Mouse (Mus musculus): ENCODE results near the gene Calcrl.
"Not testable (repeated sequence)": the region's sequence is repeated elsewhere in the genome, so short reads cannot be mapped to it uniquely, and the experiment has no call there.

Gene Calcrl

DNA sequence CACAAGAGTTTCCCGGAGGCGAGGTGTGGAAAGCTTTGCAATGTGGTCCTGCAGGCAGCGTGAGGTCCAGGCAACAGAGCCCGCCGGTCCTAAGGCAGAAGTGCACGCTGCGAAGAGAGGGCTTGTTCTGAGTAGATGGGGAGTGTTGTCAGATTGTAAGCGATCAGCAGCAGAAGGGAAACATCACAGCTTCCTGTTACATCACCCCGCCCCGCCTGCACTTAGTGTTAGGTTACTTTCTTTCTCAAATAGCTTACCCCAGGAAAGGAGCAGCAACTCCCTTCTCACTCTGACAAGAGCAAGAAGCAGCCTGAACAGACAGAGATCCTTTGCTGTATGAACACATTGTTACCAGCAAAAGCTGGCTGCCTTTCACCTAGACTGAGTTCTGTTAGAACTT, at the start of gene Calcrl:
Gene Calcrl (minus strand): TSS at position 274 of the 400 bp plus-strand sequence.
- peak; percentile 46 to 49 for DNase-seq

DNA sequence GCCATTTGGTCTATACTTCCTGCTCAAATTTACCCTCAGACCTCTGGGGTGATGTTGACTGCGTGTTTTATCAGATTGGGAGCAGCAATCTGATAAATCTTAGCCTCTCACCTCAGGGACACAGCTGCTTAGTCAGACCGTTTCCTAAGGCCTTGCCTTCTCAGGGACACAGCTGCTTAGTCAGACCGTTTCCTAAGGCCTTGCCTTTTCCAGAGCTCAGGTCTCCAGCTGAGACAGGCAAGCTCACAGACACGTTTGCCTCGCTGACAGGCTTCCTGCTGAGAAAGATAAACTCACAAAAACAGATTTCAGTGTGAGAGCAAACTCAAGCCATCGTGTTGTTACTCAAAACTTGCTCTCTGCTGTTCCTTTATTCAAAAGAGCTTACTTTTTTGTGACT, 49.4 kb upstream of the Calcrl start:
- DNase-seq: no peak

DNA sequence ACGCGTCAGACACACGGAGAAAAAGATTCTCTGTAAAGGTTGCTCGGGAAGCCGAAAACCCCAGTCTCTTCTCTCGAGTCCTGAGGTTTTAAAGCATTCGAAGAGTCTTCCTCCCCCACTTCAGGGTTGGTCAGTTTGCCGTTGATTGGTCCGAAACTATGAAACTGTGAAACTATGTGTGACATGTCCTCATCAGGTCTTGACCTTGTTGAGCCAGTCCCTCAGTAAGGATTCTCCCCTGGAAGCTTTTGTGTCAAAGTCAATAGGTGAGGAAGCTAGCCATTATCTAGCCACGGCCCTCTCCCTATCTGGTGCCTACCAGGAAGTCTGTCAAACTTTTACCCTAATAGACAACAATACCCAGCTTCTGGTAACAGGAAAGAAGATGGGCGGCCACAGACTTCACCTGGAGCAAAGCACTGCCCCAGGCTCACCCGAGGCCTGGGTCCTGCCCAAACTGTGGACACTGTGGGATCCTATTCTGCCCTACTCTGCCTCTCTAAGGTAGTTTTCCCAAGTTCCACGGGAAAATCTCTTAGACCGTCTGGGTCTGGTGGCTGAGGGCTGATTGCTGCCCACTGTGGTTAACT, 48.8 kb upstream of the Calcrl start:
- DNase-seq: no peak

DNA sequence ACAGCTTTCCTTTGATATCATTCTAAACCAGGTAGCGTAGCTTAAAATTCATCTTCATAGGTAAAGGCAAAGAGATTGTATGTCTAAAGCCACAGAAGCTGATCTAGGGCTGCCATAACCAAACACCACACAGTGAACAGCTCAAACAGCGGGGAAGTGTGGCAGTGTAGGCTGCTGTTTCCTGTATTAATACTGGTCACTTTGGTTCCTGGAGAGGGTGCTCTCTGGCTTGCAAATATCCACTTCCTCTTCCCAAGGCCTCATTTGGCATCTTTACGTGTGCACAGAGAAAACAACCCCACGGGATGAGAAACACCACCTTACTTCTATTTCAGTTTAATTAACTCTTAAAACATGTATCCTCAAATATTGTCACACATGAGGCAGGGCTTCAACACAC, 42.2 kb upstream of the Calcrl start:
- no peak for DNase-seq

DNA sequence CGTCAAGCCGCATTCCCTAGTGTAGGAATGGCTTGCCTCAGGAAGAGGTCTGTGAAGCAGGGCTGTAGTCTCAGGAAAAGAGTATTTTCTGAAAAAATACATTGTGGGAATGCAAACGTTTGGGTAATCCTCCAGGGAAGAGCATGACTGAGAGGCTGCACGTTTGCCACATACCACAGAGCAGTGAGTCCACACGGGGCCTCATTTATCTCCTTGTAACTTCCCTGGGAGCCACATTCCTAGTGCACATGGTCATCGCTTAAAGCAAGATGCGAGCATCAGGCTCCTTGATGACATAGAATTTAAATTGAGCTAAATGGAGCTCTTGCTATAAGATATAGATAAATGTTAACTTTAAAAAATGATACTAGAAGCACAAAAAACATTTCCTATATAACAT, 39.7 kb upstream of the Calcrl start:
- no peak for DNase-seq

DNA sequence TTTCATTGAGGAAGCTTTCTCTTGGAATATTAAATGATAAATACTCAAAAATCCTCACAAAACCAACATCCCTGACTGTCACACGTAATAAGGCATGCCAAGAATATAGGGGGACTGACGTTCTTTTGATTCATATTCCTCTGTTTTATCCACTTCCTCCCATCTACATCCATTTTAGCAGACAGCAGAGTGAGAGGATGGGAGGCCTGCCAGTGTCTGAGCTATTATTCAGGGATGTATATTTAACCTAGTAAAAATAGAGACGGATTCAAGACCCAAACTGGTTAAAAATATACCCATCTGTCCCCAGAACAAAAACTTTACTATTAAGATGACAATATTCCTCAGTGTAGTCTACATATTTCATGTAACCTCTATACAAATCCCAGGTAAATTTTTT, 37.2 kb upstream of the Calcrl start:
- no peak for DNase-seq

DNA sequence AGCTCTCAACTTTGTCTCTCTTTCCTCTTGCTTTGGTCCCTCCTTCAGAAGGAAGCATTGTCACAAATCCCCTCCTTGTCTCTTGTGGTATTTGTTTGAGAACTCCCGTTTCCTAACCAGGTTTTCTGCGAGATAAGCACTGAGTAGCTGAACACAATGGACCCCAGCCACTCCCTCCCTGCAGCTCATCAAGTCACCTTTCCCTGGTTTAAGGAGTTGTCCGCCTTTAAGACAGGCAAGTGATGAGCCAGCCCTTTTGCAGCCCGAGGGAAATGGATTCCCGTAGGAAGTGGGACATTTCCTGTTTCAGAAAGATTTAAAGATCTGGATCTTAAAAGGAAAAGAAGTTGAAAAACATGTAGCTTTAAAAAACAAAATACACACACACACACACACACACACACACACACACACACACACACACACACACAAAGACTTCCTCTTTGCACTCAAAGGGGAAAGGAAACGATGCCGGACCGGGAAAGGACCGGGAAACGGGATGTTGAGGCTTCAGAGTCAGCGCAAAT, 34.5 kb upstream of the Calcrl start:
- no peak for DNase-seq

DNA sequence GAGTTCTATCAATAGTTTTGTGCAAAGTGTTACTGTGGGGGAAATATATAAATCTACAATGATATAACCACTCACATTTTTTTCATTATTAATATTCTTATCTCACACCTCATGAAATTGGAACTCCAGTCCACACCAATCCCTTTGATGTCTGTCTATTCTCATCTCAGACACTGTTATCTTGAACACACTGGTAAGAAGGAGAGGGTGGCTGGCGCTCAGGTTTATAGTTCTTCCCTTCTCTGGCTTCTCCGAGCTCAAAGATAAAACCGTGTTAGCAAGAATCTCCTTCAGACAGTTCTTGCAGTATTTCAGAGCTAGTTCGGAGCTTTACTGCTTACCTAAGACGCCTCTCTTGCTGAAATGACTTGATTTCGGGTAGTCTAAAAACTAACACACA, 32.0 kb upstream of the Calcrl start:
- no peak for DNase-seq

DNA sequence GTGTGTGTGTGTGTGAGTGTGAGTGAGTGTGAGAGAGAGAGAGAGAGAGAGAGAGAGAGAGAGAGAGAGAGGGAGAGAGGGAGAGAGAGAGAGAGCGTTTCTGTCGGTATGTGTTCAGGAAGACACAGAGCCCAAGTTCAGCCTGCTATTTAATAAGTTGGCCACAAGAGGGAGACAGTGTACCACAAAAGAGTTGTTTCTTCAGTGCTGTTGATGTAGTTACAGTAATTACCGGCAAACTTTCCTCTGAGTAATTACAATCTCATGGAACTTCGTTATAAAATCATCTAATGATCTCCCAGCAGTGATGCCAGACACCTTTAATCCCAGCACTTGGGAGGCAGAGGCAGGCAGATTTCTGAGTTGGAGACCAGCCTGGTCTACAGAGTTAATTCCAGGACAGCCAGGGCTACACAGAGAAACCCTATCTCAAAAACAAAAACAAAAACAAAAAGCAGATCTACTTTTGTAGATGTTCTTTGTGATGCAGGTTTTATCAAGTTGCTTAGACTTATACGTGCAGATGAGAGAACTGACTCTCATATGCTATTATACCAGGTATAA, 30.1 kb upstream of the Calcrl start:
- DNase-seq: peak; percentile 59 to 78

DNA sequence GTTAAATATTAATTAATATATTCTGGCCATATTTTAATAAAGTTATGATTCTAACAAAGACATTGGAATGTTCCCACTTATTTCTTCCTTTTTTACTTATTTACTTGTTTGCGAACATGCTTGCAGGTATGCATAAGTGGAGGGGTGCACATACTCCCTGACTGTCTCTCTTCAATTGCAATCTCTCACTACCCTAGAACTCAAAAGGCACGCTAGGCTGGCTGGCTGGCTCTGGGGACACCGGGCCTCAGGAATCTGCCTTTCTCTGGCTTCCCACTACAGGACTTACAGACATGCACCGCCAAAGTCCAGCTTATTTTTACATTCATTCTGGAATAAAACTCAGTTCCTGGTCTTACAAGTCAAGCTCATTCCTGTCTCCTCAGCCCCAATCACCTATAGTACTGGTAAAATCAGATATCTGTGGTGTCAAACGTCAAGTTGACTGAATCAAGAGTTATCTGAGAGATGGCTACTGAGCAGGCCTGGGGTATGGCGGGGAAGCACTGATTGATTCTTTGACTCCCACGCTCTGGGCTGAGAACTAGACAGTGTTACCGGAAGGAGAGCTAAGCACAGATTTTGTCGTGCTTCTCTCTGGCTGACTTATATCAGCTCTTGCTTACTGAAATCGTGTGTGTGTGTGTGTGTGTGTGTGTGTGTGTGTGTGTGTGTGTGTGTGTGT, 29.5 kb upstream of the Calcrl start:
- DNase-seq: no peak

DNA sequence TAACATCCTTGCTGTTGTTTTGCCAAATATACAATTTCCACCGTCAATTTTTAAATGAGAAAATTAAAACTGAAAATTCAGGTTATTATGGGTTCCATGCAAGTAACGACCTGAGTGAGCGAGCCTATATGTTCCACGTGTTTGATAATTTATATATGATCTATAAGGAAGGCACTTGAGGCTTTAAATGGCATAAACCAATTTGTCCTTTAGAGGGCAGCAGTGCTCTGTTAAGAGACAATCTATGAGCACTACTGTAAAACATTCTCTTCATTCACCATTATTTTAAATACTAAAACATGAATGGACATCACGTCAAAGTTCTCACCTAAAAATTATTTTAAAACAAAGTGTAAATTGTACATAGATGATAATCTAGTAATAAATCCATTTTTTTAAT, 28.8 kb upstream of the Calcrl start:
- peak; percentile 38 to 66 for DNase-seq

DNA sequence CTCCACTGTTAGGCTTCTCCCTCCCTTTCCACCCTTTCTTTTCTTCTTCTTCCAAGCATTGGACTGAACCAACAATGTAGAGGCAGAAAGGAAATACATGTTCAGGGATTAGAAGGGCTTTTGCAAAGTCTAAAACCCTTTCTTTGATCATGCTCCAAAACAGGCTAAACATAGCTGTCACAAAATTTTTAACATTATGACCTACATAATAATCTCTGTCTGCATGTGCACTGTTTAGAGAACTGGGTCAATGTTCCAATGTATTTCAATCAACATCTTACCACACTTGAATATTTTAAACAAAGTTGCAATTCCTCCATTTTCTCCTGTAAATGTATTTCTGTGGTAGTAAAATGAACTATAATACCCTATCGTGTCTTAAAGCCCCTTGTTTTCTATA, 20.3 kb upstream of the Calcrl start:
- DNase-seq: no peak

DNA sequence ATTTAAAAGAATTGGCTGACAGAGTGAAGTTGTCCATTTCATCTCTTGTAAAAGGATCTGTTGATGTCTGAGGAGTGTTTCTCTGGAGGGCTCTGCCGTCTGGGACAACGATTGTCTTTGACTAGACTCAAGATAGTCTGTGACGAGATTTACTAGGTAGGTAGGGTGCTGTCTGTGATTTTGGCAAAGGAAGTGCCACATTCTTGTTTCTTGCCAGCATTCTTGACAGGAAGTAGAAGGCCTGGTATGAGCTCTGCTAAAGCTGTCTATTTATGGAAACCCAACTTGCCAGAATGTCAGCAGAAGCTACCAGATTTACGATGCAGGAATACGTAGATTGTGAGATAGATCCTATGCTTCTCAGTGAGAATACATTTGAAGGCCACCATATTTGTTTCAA, 16.7 kb upstream of the Calcrl start:
- no peak for DNase-seq

DNA sequence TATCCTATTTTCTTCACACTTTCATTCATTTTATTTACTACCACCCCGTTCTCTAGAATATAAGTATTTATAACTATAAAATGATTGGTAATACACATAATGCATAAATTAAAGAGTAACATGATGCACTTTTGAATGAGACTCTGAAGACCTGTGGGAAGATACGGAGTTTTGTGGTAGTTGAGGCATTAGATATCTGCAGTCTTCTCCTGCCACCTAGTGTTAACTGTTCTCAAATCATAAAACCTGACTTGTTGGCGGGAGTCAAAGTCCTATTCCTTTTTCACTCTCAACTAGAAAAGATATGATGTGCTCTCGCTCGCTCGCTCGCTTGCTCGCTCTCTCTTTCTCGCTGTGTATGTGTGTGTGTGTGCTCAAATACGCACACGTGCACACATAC, 4.5 kb upstream of the Calcrl start:
- peak; percentile 50 to 75 for DNase-seq

DNA sequence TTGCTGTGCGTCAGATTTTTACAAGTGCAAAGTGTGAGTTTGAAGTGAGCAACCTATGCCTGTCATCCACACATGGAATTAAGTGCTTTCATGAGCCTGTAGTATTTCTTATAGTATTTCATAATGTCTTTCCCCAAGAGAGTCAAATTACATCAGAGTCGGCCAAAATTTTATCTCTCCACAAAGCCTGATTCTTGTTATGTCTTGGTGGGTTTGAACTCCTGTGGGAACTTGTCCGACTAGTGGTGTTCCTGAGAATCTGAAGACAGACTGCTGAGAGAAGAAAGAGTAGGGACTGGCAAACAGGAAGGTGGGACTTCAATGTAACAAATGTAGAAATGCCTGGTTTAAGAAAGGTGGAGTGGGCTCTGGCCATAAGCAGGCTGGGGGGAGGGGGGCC, 3.6 kb upstream of the Calcrl start:
- peak in 1 of 2 experiments; percentile 5 for DNase-seq

DNA sequence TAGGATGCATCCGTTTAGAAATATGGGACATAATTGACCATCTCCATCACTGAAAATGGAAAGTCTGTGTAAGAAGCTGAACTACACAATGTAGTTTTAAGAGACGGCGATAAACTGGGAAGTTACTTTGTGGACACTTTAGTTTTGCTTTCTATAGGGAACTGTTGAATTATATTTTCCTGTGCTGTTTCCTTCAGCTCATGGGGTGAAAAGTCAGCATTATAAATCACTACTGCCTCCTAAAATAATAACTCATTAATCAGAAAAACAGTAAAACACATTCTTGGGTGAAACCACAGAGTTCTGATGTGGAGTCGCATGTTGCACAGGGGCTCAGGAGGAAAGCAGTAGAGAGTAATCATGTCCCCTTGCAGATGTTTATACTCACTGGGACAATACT, 1.3 kb upstream of the Calcrl start:
- no peak for DNase-seq

DNA sequence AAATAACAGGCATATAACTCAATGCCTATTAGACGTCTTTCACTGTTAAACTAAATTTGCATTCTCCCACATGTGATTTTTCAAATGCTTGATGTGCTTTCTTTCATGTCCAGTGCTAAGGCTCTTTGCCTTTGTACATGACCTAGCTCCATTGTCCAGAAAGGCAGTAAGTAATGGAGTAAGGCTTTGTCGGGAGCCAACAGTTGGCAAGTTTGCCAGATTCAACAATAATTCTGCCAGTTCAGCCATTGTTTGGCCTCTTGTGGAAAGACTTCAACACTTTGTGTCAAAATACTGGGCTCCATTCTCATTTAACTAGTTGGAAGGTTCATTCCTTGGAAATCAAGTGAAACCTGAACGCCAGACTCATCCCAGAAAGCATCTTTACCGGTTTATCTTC, 8.7 kb downstream of the Calcrl start:
- DNase-seq: peak in 1 of 2 experiments; percentile 5

DNA sequence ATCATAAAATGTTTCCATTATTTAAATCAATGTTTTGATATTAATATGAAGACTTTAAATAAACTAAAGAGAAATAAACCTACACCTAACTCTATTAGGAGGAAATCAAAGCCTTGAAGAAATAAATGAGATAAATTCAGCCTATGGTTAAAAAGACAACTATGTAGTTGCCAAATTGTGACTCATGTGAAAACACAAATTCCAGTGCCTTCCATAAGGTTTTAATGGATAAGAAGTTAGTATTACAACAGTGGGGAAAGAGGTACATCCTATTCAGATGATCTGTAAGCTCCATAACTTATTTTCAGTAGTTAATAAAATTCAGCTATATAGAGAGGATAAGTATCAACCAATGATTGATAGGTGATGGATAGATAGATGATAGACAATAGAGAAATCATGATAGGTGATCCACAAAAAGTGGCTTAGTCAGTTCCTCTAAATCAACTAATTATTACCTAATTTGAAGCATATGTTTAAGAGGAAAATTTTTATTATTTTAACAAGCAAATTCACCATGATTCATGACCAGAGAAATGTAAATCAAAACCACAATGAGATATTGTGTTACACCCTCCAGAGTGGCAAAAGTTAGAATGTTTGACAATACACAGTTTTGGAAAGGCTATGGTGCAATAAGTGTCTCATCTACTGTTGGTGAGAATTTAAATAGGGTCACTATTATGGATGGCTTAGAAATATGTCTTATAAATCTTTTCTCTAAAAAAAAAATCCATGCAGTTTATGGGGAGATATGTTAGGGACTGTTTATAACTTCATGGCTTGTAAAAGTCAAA, 15.2 kb downstream of the Calcrl start:
- DNase-seq: no peak

DNA sequence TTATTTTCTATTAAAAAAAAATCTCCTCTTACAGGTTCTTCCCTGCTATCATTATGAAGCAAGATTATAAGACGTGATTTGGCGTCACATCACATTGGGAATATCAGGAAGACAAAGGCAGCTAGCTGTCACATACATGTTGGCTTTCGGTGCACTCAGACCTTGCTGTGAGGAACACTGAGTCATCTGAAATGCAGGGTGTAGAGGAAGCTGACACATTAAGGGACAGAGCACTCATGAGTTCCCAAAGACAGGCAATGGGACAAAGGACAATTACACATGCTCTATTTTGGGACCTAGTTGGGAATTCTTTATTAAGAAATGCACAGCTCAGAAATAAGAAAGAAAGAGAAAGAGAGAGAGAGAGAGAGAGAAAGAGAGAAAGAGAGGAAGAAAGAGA, 20.4 kb downstream of the Calcrl start:
- DNase-seq: no peak

DNA sequence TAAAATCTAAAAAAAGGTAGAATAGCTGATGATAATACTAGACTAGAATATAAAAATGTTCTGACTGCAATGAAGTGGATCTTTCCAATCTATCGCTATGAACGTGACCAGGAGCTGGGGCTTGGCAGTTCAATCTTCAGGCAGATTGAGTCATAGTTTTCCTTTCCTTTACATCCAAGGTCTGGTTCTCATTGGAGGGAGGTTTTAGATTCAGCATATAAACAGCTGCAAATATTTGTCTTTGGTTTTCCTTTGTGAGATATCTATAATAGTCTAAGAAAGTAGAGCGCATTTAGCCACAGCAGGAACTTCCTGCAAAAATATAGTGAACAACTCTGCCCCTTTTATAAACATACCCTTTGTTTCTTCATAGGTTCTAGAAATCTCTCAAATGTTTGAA, 22.5 kb downstream of the Calcrl start:
- DNase-seq: no peak

DNA sequence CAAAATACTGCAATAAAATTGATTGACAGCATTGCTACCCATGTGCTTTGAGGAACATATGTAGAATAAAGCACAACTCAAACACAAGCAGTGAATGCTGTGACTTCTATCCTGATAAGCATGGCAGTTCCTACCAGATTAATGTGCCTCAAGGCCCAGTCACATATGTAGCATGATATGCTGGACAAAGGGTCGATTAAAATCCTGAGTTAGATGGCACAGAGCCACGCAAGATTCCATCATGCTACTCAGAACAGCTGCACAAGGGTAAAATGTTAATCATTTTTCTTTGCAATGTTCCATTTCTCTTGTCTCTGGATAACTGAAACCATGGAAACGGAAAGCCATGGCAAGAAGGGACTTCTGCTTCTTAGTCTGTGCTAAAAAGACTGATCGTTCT, 28.7 kb downstream of the Calcrl start:
- DNase-seq: no peak

DNA sequence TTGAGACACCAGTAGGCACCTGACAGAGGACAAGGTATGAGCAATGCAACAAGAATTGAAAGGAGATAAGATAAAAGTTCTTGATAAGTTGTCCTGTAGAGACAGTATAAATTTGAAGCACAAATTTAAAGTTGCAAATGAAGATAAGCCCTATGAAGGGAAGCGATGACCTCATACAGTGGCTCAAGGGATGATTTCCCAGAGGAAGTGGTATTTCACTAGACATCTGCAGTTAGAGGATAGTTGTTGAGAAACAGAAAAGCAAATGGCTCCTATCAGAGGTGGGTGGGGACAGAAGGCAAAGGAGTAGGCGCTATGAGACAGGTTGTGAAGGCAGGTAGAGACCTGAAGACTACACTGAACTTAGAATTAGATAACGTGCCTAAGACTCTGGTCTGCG, 32.0 kb downstream of the Calcrl start:
- DNase-seq: no peak

DNA sequence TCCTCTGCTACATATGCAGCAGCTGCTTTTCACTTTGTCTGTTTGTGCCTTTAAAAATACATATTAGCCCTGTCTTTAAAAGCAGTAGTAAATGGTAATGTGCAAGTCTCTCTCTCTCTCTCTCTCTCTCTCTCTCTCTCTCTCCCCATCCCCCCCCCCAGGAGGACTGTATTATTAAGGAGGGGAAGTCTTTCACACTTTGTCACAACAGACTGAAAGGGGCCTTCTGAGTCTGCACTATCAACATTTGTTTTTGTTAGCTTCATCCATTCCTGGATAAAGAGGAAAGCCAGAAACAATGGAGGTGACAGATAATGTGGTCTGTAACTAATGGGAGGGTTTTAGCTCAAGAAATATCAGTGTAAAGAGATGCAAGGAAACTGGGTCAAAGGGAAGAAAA, 36.1 kb downstream of the Calcrl start:
- no peak for DNase-seq

DNA sequence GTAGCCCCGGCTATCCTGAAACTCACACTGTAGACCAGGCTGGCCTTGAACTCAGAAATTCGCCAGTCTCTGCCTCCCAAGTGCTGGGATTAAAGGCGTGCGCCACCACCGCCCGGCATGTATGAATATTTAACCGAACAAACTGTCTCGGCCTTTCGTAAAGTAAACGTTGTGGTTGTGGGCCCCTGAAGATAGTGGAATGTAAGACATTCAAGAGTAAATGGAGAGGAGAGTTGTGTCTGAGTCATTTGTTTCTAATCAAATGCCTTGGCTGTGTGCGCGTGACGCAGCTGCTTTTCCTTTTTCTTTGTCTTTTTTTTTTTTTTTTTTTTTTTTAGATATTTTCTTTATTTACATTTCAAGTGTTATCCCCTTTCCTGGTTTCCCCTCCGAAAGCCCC, 36.7 kb downstream of the Calcrl start:
- not testable (repeated sequence) for DNase-seq

All from cerebellum, postnatal 10 days (tissue).